ENCODE assay signal across 16 mouse cellular contexts in genomic region chr1:36574196-36574955, GRCm38 (mm10). TPM values are rescaled to one million over a fixed set of nuclear protein-coding genes. Genes with fewer than 3 reads are reported as not detected.
DNase-seq lines count a peak whose midpoint lies in the region; ATAC-seq and TF ChIP-seq lines count a peak whose summit lies in the region.
"Had no signal": no experiment of that assay in that cellular context is flagged by ENCODE, and none has a peak within 500 bp of the region (broad histone marks: within the 10 kb centered on the region; RNA-seq: fewer than 3 reads in every experiment).

No protein-coding gene starts in this region.

- WGBS in hindbrain, embryonic 10.5 days = 75% methylated on average over 5 of the region's 5 CpGs
- WGBS in hindbrain, embryonic 16.5 days = 74% methylated on average over 5 of the region's 5 CpGs
- 73% methylated on average over 5 of the region's 5 CpGs for WGBS in lung, embryonic 15.5 days
- WGBS in embryonic facial prominence, embryonic 15.5 days = 58% methylated on average over 5 of the region's 5 CpGs
- 42% methylated on average over 5 of the region's 5 CpGs for WGBS in small intestine, adult 2 months

- no peak for ATAC-seq in hindbrain, embryonic 16.5 days
- peak; percentile 23; the same call in 1 of the 2 replicates for ATAC-seq in lung, embryonic 15.5 days (ENCODE audit: borderline replicate concordance, extremely low read depth, low FRiP score, low TSS enrichment)
- ATAC-seq in embryonic facial prominence, embryonic 15.5 days (ENCODE audit: insufficient number of reproducible peaks, low FRiP score, low TSS enrichment, low read depth) = no peak
- ATAC-seq: activated CD4-positive, CD25-positive, alpha-beta regulatory T cell, adult 4 months; CD4-positive, CD25-positive, alpha-beta regulatory T cell, adult 4 months; inflammation-experienced regulatory T-cells, adult 6 months had no signal

- peak overlapping the region; percentile 64 for H3K27ac ChIP-seq in hindbrain, embryonic 10.5 days
- H3K27ac ChIP-seq in hindbrain, embryonic 16.5 days (ENCODE audit: low read depth, low read length) = no peak overlapping the region
- H3K27ac ChIP-seq in lung, embryonic 15.5 days = peak overlapping the region; percentile 77
- H3K27ac ChIP-seq in embryonic facial prominence, embryonic 15.5 days (replicated peaks) = peak overlapping the region; percentile 65
- peak overlapping the region; percentile 2; the same call in 1 of the 2 replicates for H3K27ac ChIP-seq in small intestine, adult 2 months (ENCODE audit: insufficient read depth, low read depth, low read length)
- H3K27ac ChIP-seq: neural tube, embryonic 15.5 days had no signal

- DNase-seq in hindbrain, embryonic 10.5 days (ENCODE audit: low spot score) = no peak
- no peak for DNase-seq in lung, postnatal 10 days
- DNase-seq in yolk sac, embryonic 10.5 days (ENCODE audit: low spot score) = no peak
- DNase-seq: adrenal gland, postnatal 36 days; retina, postnatal 1 day; thymus, adult 2 months had no signal

- H3K36me3 ChIP-seq in hindbrain, embryonic 10.5 days = no peaks in the 10 kb centered on the region
- no peaks in the 10 kb centered on the region for H3K36me3 ChIP-seq in hindbrain, embryonic 16.5 days (ENCODE audit: control insufficient read depth, insufficient read depth, low read length)
- no peaks in the 10 kb centered on the region for H3K36me3 ChIP-seq in lung, embryonic 15.5 days
- H3K36me3 ChIP-seq in embryonic facial prominence, embryonic 15.5 days = no peaks in the 10 kb centered on the region
- H3K36me3 ChIP-seq in small intestine, adult 2 months (ENCODE audit: control insufficient read depth, insufficient read depth, low read length) = no peaks in the 10 kb centered on the region
- H3K36me3 ChIP-seq: neural tube, embryonic 15.5 days had no signal

- H3K4me1 ChIP-seq in hindbrain, embryonic 10.5 days (replicated peaks) = peaks cover 74% of the 10 kb centered on the region
- peaks cover 3% of the 10 kb centered on the region; the same call in 1 of the 2 replicates for H3K4me1 ChIP-seq in hindbrain, embryonic 16.5 days (ENCODE audit: control insufficient read depth, insufficient read depth, low read depth, low read length)
- peaks cover 59% of the 10 kb centered on the region for H3K4me1 ChIP-seq in lung, embryonic 15.5 days
- H3K4me1 ChIP-seq in embryonic facial prominence, embryonic 15.5 days = peaks cover 70% of the 10 kb centered on the region
- H3K4me1 ChIP-seq in small intestine, adult 2 months (ENCODE audit: control insufficient read depth, insufficient read depth, insufficient read length, low read length) = peaks cover 40% of the 10 kb centered on the region

- no peak overlapping the region; the same call in 1 of the 2 replicates for H3K9ac ChIP-seq in hindbrain, embryonic 16.5 days (ENCODE audit: low read depth, low read length)
- H3K9ac ChIP-seq in lung, embryonic 15.5 days = no peak overlapping the region
- H3K9ac ChIP-seq in embryonic facial prominence, embryonic 15.5 days = no peak overlapping the region
- H3K9ac ChIP-seq: neural tube, embryonic 15.5 days had no signal

- no peaks in the 10 kb centered on the region; the same call in 1 of the 2 replicates for H3K27me3 ChIP-seq in hindbrain, embryonic 10.5 days (ENCODE audit: insufficient read depth, poor library complexity, severe bottlenecking)
- no peaks in the 10 kb centered on the region for H3K27me3 ChIP-seq in hindbrain, embryonic 16.5 days (replicated peaks; ENCODE audit: control insufficient read depth, insufficient read depth, low read length)
- H3K27me3 ChIP-seq in lung, embryonic 15.5 days = no peaks in the 10 kb centered on the region
- H3K27me3 ChIP-seq in embryonic facial prominence, embryonic 15.5 days = no peaks in the 10 kb centered on the region
- H3K27me3 ChIP-seq in small intestine, adult 2 months (ENCODE audit: control insufficient read depth, insufficient read depth, low read length) = no peaks in the 10 kb centered on the region
- H3K27me3 ChIP-seq: neural tube, embryonic 15.5 days had no signal

- no peak for TF ChIP-seq CTCF in small intestine, adult 2 months (IDR thresholded peaks at IDR 0.05; ENCODE audit: extremely low read depth, insufficient read length, insufficient replicate concordance, low read depth, low read length)

- no peaks in the 10 kb centered on the region for H3K9me3 ChIP-seq in hindbrain, embryonic 10.5 days
- H3K9me3 ChIP-seq in hindbrain, embryonic 16.5 days (ENCODE audit: control insufficient read depth, low read length) = no peaks in the 10 kb centered on the region
- no peaks in the 10 kb centered on the region for H3K9me3 ChIP-seq in lung, embryonic 15.5 days
- H3K9me3 ChIP-seq in embryonic facial prominence, embryonic 15.5 days (replicated peaks) = no peaks in the 10 kb centered on the region
- H3K9me3 ChIP-seq: neural tube, embryonic 15.5 days had no signal

- H3K4me3 ChIP-seq in hindbrain, embryonic 10.5 days = no peak overlapping the region
- no peak overlapping the region for H3K4me3 ChIP-seq in hindbrain, embryonic 16.5 days (ENCODE audit: low read length)
- H3K4me3 ChIP-seq in lung, embryonic 15.5 days = no peak overlapping the region
- no peak overlapping the region for H3K4me3 ChIP-seq in embryonic facial prominence, embryonic 15.5 days (replicated peaks)
- H3K4me3 ChIP-seq in small intestine, adult 2 months (ENCODE audit: low read depth, low read length) = no peak overlapping the region
- H3K4me3 ChIP-seq: erythroblast, embryonic 14.5 days; neural tube, embryonic 15.5 days had no signal

- TF ChIP-seq POLR2A in small intestine, adult 2 months (IDR thresholded peaks at IDR 0.05; ENCODE audit: low read depth, low read length) = no peak

- no peak overlapping the region for H3K4me2 ChIP-seq in hindbrain, embryonic 16.5 days (ENCODE audit: low read length)
- H3K4me2 ChIP-seq in lung, embryonic 15.5 days = no peak overlapping the region
- no peak overlapping the region for H3K4me2 ChIP-seq in embryonic facial prominence, embryonic 15.5 days (replicated peaks)
- H3K4me2 ChIP-seq: neural tube, embryonic 15.5 days had no signal

RNA-seq across cellular contexts. Expression of gene Sema4c, which starts 16.2 kb away (rescaled TPM):
- polyA plus RNA-seq in hindbrain, embryonic 10.5 days (2016; fragmentation: Nextera tagmentation; extraction: Ambion mirVana) = 25.4 and 29.6 TPM in 2 replicates
- polyA plus RNA-seq in hindbrain, embryonic 16.5 days (2015; fragmentation: Nextera tagmentation; extraction: Ambion mirVana) = 19.1 and 21.2 TPM in 2 replicates
- 19.3 and 19.9 TPM in 2 replicates for polyA plus RNA-seq in lung, embryonic 15.5 days (2015; fragmentation: Nextera tagmentation; extraction: Ambion mirVana)
- polyA plus RNA-seq in embryonic facial prominence, embryonic 15.5 days (2015; fragmentation: Nextera tagmentation; extraction: Ambion mirVana) = 18.6 and 19.6 TPM in 2 replicates
- 3.4 and 6.0 TPM in 2 replicates for polyA plus RNA-seq in small intestine, adult 2 months (2012; rRNA removed)

RNA-seq across cellular contexts. Expression of gene Ankrd39, which starts 27.1 kb away (rescaled TPM):
- polyA plus RNA-seq in hindbrain, embryonic 10.5 days (2016; fragmentation: Nextera tagmentation; extraction: Ambion mirVana) = 16.9 and 20.6 TPM in 2 replicates
- polyA plus RNA-seq in hindbrain, embryonic 16.5 days (2015; fragmentation: Nextera tagmentation; extraction: Ambion mirVana) = 31.0 and 33.8 TPM in 2 replicates
- 20.3 and 26.0 TPM in 2 replicates for polyA plus RNA-seq in lung, embryonic 15.5 days (2015; fragmentation: Nextera tagmentation; extraction: Ambion mirVana)
- 25.7 and 29.5 TPM in 2 replicates for polyA plus RNA-seq in embryonic facial prominence, embryonic 15.5 days (2015; fragmentation: Nextera tagmentation; extraction: Ambion mirVana)
- polyA plus RNA-seq in small intestine, adult 2 months (2012; rRNA removed) = 10.3 and 13.5 TPM in 2 replicates

RNA-seq across cellular contexts. Expression of gene Gm42417, which starts 35.1 kb away (rescaled TPM):
- polyA plus RNA-seq in hindbrain, embryonic 10.5 days (2016; fragmentation: Nextera tagmentation; extraction: Ambion mirVana) = 0.75 TPM in 1 of 2 replicates, not detected in the other
- polyA plus RNA-seq in hindbrain, embryonic 16.5 days (2015; fragmentation: Nextera tagmentation; extraction: Ambion mirVana) = 0.30 and 0.57 TPM in 2 replicates
- 0.25 TPM in 1 of 2 replicates, not detected in the other for polyA plus RNA-seq in lung, embryonic 15.5 days (2015; fragmentation: Nextera tagmentation; extraction: Ambion mirVana)
- 0.25 and 0.40 TPM in 2 replicates for polyA plus RNA-seq in embryonic facial prominence, embryonic 15.5 days (2015; fragmentation: Nextera tagmentation; extraction: Ambion mirVana)
- not detected in 2 replicates for polyA plus RNA-seq in small intestine, adult 2 months (2012; rRNA removed)
- polyA plus RNA-seq: erythroblast, embryonic 14.5 days; large intestine, adult 2 months; thymus, adult 2 months had no signal

RNA-seq across cellular contexts. Expression of gene Ankrd23, which starts 37.7 kb away (rescaled TPM):
- polyA plus RNA-seq in hindbrain, embryonic 10.5 days (2016; fragmentation: Nextera tagmentation; extraction: Ambion mirVana) = 15.7 and 18.0 TPM in 2 replicates
- 12.2 and 19.8 TPM in 2 replicates for polyA plus RNA-seq in hindbrain, embryonic 16.5 days (2015; fragmentation: Nextera tagmentation; extraction: Ambion mirVana)
- polyA plus RNA-seq in lung, embryonic 15.5 days (2015; fragmentation: Nextera tagmentation; extraction: Ambion mirVana) = 12.4 and 15.9 TPM in 2 replicates
- 17.6 and 21.6 TPM in 2 replicates for polyA plus RNA-seq in embryonic facial prominence, embryonic 15.5 days (2015; fragmentation: Nextera tagmentation; extraction: Ambion mirVana)
- polyA plus RNA-seq in small intestine, adult 2 months (2012; rRNA removed) = 5.2 and 5.8 TPM in 2 replicates
